Mouse (Mus musculus) mouse embryonic stem cell (cell line): ENCODE measurements around the gene Timm10b.

Source experiments
- in situ Hi-C, 2 experiments: fragments of 300-500 bp; cut with MboI; formaldehyde crosslinking; loops; 1 replicate in 1 of 2; 3 replicates in 1 of 2; pipeline ENCODE4 v1.14.3; 2019 to 2020; ENCODE audit warnings: low sequenced_read_pairs in 2 of 2, low pct_unique_long_range_greater_than_20kb in 1 of 2, mixed read lengths in 1 of 2; ENCODE audit not compliant: unreplicated experiment in 1 of 2

Gene Timm10b

DNA sequence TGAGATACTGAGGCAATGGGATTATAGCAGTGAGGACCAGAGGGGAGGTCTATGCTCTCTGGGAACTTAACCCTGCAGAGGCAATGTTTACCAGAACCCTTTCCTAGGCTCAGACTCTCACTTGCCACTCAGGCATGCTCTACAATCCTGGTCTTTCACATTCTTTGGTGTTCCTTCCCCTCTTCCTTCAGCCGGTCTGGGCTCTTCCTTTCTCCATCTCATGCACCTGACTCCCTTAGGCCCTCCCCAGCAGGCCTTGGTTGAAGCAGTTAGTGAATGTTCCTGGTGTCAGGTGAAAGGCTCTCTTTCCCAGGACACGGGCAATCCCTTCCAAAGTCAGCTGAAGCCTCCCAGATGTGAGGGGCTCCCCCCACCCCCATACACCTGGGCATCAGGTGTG is at the start of gene Timm10b:
Gene Timm10b (plus strand): TSS at position 301 of the 400 bp plus-strand sequence.
- in situ Hi-C loops = no loop called here

DNA sequence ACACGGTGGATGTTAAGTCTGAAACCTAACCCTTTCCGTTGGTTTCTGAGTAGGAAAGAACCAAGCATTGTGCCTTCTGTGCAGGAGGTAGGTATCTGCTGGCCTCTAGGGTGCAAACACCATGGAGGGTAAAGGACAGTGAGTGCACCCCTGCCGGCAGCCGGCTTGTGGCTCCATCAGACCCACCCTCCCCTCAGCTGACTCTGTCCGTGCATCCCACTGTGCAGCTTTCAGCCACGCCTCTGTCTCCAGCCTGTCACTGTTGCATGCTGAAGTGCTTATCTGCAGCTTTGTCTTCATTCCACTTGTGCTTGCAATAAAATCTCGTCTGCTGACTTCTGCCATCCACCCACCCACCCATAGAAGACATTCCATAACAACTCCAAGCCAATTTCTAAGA is 49.8 kb upstream of the Timm10b start:
- in situ Hi-C loops = no loop called here

DNA sequence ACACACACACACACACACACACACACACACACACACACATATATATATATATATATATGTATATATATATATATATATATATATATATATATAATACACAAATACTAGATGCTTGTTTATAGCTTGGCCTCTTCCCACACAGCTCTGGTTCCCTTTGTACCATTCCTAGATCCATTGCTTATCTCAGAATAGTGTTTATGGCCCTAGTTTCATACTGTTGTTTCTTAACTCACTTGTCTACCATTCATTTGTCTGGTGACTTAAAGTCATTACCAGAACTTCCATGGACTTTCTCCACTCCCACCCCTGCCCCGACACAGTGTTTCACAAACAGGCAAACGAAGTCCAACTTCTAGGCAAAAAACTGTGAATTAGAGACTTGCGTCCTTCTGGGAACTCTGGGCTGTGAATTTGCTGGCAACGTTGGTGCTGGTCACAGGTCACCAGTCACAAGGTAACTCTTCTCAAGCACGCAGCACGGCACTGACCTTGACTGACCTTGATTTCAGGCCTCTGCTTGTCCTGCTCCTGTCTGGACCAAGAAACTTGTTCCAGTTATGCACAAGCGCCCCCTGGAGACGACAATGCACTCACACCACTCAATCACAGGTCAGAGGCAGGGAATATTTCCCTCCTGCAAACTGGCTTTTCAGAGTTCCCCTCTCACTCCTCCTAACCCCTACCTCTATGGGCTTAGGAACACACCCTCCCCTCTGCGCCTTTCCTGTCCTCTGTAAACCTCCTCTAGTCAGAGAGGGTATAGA is 36.8 kb upstream of the Timm10b start:
- in situ Hi-C loops = no loop called here

DNA sequence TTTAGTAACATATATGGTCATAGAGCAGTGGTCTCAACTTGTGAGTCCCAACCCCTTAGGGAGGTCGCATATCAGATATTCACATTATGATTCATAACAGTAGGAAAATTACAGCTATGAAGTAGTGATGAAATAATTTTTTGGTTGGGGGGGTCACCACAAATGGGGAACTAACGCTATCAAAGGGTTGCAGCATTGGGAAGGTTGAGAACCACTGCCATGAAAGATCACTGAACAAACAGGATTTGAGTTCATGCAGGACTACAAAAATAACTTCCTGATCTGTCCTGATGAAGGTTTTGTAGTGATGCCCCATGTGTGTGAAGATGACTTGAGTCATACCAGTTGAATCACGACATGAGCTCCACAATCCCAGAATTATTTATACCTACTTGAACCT is 31.4 kb upstream of the Timm10b start:
- in situ Hi-C loops = no loop called here

GRCm38 (mm10) chr7:105611767-105612166 is 28.1 kb upstream of the Timm10b start:
- in situ Hi-C loops = no loop called here

DNA sequence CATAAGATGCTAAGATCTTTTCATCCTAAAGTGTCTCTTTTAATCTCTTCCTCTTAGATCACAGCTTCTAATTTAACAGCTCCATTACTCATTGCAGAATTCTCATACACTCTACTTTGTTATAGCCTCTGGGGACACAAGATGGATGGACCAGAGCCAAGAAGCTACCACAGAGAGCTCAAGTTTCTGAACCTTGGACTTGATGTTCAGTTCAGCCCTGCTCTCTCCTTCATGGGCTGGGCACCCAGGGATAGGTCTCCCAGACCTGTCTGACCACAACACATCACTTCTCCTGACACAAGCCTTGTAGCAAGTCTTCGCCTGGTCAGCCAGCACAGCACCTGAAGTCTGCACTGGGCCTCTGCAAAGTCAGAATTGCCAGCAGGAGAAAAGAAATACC is 25.5 kb upstream of the Timm10b start:
- in situ Hi-C loops = no loop called here

DNA sequence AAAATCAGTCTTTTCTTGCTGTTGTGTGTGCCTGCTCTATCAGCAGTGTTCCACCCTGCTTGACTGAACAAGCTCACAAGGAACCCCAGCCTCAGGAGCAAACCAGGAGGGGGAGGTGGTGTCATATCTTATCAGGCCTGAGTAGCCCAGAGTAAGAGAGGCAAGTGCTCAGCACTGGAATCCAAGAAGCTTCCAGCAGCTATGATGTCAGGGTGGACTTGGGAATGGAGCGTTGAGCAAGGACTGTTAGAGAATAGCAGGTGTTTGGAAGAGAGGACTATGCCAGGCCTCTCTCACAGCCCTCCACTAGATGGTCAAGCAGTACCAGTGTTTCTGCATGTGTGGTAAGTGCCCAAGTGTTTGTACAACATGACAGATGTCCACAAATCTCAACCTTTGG is 24.1 kb upstream of the Timm10b start:
- in situ Hi-C loops = no loop called here

GRCm38 (mm10) chr7:105616561-105616960 is 23.3 kb upstream of the Timm10b start:
- in situ Hi-C loops = no loop called here

- in situ Hi-C loops = no loop called here
Observed at GRCm38 (mm10) chr7:105617810-105618209, 22.0 kb upstream of the Timm10b start.

- in situ Hi-C loops = no loop called here
Observed at GRCm38 (mm10) chr7:105619701-105620100, 20.2 kb upstream of the Timm10b start.

GRCm38 (mm10) chr7:105621053-105621452 is 18.8 kb upstream of the Timm10b start:
- in situ Hi-C loops = no loop called here

DNA sequence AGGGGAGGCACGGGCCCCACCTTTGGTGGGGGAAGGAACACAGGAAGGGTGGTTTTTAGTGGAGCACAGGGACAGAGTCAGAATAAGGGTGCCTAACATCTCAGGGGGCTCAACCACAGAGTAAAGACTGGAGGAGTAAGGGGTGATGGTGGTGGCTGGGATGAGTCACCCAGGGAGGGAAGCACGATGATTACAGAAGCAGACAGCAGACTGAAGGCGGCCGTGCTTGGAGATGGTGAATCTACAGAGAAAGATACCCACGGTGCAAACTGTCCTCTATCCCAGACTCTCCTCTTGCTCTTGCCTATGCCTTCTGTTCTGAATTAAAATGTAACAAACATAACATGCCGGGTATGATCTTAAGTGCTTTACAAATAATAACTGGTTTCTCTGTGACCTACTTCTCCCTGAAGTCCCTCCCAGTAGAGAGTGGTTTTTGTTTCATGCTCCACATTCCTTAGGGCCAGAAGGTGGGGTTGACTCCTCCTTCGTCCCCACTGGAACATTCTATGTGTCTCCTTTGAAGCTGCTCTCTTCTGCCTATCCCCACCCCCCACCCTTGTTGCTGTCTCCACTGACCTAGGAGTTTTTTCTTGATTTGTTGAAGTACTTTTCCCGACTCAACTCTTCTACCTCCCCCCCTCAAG is 18.1 kb upstream of the Timm10b start:
- in situ Hi-C loops = no loop called here

DNA sequence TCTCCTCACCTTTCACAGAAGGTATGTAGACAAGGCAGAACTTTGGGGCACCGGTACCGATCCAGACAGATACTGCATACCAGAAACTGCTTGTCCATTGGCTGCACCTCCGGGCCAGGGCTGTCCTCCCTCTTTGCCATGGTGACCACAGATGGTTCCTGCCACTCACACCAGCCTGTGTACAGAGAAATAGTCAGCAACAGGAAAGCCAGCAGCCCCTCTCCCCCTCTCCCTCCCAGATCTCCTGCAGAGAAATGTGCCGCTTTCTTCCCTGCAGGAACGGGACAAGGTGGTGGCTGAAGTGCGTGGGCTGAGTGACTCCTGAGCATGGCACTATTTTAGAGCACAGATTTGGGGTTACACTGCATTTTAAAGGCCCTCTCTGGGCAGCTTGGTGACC is 14.5 kb upstream of the Timm10b start:
- in situ Hi-C loops = no loop called here

DNA sequence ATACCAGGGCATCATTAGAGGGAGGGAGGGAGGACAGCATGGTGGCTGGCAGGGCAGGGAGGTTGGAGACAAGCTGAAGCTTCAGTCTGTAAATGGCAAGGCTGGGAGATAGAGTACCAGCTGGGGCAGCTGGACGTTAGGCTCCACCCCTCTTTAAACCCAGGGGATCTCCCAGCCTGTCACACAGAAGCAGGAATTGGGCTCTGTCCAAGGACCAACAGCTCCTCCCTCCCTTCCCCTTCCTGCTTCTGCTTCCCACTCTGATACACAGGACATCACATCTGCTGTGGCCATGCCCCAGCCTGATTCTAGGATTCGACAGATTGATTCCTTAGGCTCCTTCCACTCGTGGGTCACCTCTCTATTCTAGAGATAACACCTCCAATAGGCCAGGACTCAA is 11.2 kb upstream of the Timm10b start:
- in situ Hi-C loops = no loop called here

- in situ Hi-C loops = no loop called here
Observed at GRCm38 (mm10) chr7:105632551-105632972, 7.3 kb upstream of the Timm10b start.

GRCm38 (mm10) chr7:105633127-105633800 is 6.6 kb upstream of the Timm10b start, which contains the start of gene Trim3:
Gene Trim3 (minus strand): TSS chr7:105633571.
- in situ Hi-C loops = no loop called here

- in situ Hi-C loops = no loop called here
Observed at GRCm38 (mm10) chr7:105633801-105634135, 6.1 kb upstream of the Timm10b start.

DNA sequence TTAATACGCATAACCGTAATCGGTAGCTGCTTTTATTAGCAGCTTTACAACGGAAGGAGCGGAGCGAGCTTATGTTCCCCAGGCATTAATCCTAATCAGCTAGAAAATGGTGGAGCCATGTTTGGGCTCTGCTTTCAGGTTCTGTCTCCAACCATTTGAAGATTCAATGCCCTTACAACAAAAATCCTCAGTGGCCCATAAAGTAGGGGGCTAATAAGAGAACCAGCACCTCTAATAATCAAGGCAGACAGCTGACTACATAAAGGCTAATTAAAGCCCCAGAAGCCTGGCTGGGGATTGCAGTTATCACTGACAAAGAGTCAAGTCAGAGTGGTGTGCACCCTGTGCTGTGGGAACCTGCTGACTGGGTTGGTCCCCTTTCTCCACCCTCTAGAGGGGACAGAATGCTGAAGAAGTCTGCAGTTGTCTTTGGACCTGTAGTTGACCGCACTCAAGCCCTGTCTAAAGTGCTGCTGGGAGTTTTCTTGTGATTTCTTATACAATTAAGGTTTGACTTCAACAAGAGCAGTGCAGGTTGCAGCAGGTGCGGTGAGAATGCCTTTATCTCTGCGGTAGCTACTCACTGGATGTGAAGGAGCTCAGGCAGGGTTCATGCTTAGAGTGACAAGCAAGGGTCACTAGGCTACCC is 5.5 kb upstream of the Timm10b start:
- in situ Hi-C loops = no loop called here

DNA sequence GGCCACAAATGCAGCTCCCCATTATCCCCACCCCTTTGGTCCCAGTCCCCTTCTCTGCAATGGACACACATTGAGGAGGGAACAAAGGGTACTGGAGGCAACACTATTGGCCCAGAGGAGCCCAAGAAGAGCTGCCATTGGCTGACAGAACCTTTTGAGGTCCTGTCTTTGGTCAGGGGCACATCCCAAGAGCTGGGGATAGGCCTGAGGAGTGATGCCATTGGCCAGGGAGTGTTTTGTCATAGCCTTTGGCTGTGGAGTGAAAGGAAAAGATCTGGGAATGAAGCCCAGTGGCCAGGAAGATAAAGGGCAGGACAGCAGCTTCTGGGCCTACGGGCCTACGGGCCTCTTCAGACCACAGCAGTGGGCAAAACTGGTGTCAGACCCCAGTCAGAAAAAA is 4.1 kb upstream of the Timm10b start:
- in situ Hi-C loops = no loop called here
